In the genomic region with DNA sequence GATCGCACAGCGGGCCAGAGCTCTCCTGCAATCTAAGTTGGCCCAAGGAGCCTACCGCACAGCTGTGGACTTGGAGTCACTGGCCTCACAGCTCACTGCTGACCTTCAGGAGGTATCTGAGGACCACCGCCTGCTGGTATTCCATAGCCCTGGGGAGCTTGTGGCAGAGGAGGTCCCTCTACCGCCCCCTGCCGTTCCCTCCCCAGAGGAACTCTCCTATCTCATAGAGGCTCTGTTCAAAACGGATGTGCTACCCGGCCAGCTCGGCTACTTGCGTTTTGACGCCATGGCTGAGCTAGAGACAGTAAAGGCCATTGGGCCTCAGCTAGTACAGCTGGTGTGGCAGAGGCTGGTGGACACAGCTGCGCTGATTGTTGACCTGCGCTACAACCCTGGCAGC, we compare ENCODE assay signal across 33 mouse cellular contexts. TPM values are rescaled to one million over a fixed set of nuclear protein-coding genes. Genes with fewer than 3 reads are reported as not detected.
DNase-seq lines count a peak whose midpoint lies in the region; ATAC-seq and TF ChIP-seq lines count a peak whose summit lies in the region.
"Had no signal": no experiment of that assay in that cellular context is flagged by ENCODE, and none has a peak within 500 bp of the region (broad histone marks: within the 10 kb centered on the region; RNA-seq: fewer than 3 reads in every experiment).

No protein-coding gene starts in this region.

- ATAC-seq in intestine, embryonic 15.5 days = no peak
- ATAC-seq: forebrain, embryonic 13.5 days; Patski had no signal

- no peaks in the 10 kb centered on the region for H3K79me2 ChIP-seq in CH12.LX (replicated peaks; ENCODE audit: control insufficient read depth, extremely low read depth, insufficient read depth, poor library complexity, severe bottlenecking)

- no peak overlapping the region for H3K4me3 ChIP-seq in left cerebral cortex, adult 2 months
- H3K4me3 ChIP-seq in CH12.LX (replicated peaks in 1 of 3; ENCODE audit: low read depth in 2 of 3, low read length in 2 of 3, poor library complexity in 1 of 3) = no peak overlapping the region
- H3K4me3 ChIP-seq in intestine, embryonic 15.5 days (replicated peaks) = no peak overlapping the region
- H3K4me3 ChIP-seq: forebrain, embryonic 13.5 days; heart, embryonic 13.5 days; limb, embryonic 13.5 days; liver, embryonic 15.5 days; midbrain, embryonic 12.5 days had no signal

- H3K36me3 ChIP-seq in CH12.LX (replicated peaks in 1 of 2; ENCODE audit: control insufficient read depth in 1 of 2, insufficient read depth in 1 of 2, low read length in 1 of 2) = no peaks in the 10 kb centered on the region
- H3K36me3 ChIP-seq in intestine, embryonic 15.5 days = no peaks in the 10 kb centered on the region
- H3K36me3 ChIP-seq: G1E; heart, embryonic 13.5 days; limb, embryonic 13.5 days; liver, embryonic 15.5 days; midbrain, embryonic 12.5 days had no signal

- in situ Hi-C loops in CH12.LX (cut with MboI; ENCODE audit: low pct_ligation_motif_present, low pct_unique_long_range_greater_than_20kb, low sequenced_read_pairs) = no loop called here

- no peak overlapping the region for H3K27ac ChIP-seq in left cerebral cortex, adult 2 months
- no peak overlapping the region for H3K27ac ChIP-seq in CH12.LX (ENCODE audit: insufficient read depth, low read depth)
- H3K27ac ChIP-seq in intestine, embryonic 15.5 days = no peak overlapping the region
- H3K27ac ChIP-seq: forebrain, embryonic 13.5 days; heart, embryonic 13.5 days; hindbrain, postnatal 0 days; kidney, postnatal 0 days; limb, embryonic 13.5 days; liver, embryonic 15.5 days; midbrain, embryonic 12.5 days had no signal

- peaks cover 3 to 8% of the 10 kb centered on the region in 2 experiments; a peak in 2 of 4 replicates for H3K4me1 ChIP-seq in CH12.LX (ENCODE audit: control insufficient read depth in 1 of 2, insufficient read depth in 2 of 2)
- H3K4me1 ChIP-seq in intestine, embryonic 15.5 days (replicated peaks) = no peaks in the 10 kb centered on the region
- H3K4me1 ChIP-seq: forebrain, embryonic 13.5 days; limb, embryonic 13.5 days; liver, embryonic 15.5 days; midbrain, embryonic 12.5 days had no signal

- no peaks in the 10 kb centered on the region for H3K9me3 ChIP-seq in CH12.LX (replicated peaks; ENCODE audit: low read length)
- no peaks in the 10 kb centered on the region for H3K9me3 ChIP-seq in intestine, embryonic 15.5 days
- H3K9me3 ChIP-seq: forebrain, embryonic 13.5 days; heart, embryonic 13.5 days; limb, embryonic 13.5 days; liver, embryonic 15.5 days; midbrain, embryonic 12.5 days had no signal

- 76% methylated on average over 13 of the region's 13 CpGs for WGBS in intestine, embryonic 15.5 days

- TF ChIP-seq RAD21 in CH12.LX (IDR thresholded peaks at IDR 0.05; ENCODE audit: low read depth, low read length) = no peak

- peak; percentile 1 for TF ChIP-seq CTCF in left cerebral cortex, adult 2 months (IDR thresholded peaks at IDR 0.05)
- TF ChIP-seq CTCF in CH12.LX (conservative IDR thresholded peaks at IDR 0.05 in 1 of 2, IDR thresholded peaks at IDR 0.05 in 1 of 2; ENCODE audit: low read depth in 2 of 2, low read length in 2 of 2) = peak; percentile 10 to 43; a peak in 2 of 4 replicates

- H3K9ac ChIP-seq in CH12.LX (ENCODE audit: insufficient read depth, low read depth) = no peak overlapping the region
- no peak overlapping the region for H3K9ac ChIP-seq in intestine, embryonic 15.5 days
- H3K9ac ChIP-seq: forebrain, embryonic 13.5 days; heart, embryonic 13.5 days; limb, embryonic 13.5 days; liver, embryonic 15.5 days; midbrain, embryonic 12.5 days had no signal

- H3K4me2 ChIP-seq in CH12.LX (ENCODE audit: insufficient read depth, low read depth, poor library complexity, severe bottlenecking) = no peak overlapping the region
- H3K4me2 ChIP-seq in intestine, embryonic 15.5 days (replicated peaks) = no peak overlapping the region
- H3K4me2 ChIP-seq: forebrain, embryonic 13.5 days; heart, embryonic 13.5 days; limb, embryonic 13.5 days; liver, embryonic 15.5 days; midbrain, embryonic 12.5 days had no signal

- no peak for TF ChIP-seq POLR2A in CH12.LX (IDR thresholded peaks at IDR 0.05; ENCODE audit: low read depth, low read length)

- H3K27me3 ChIP-seq in CH12.LX (replicated peaks) = no peaks in the 10 kb centered on the region
- H3K27me3 ChIP-seq in intestine, embryonic 15.5 days (replicated peaks) = no peaks in the 10 kb centered on the region
- H3K27me3 ChIP-seq: forebrain, embryonic 13.5 days; liver, embryonic 15.5 days; midbrain, embryonic 12.5 days had no signal

- no peak for DNase-seq in left cerebral cortex, adult 2 months (ENCODE audit: extremely low spot score in 1 of 2, low spot score in 2 of 2)
- no peak for DNase-seq in left cerebral cortex, adult 18-20 months (ENCODE audit: low spot score in 2 of 2)
- DNase-seq in CH12.LX (ENCODE audit: extremely low read depth) (no peak), ES-CJ7 (ENCODE audit: low read depth, low spot score) (peak; percentile 63)
- DNase-seq in testis, postnatal 10 days (ENCODE audit: low spot score) = peak; percentile 44
- DNase-seq in cerebellum, postnatal 25 days = no peak
- DNase-seq: adrenal gland, postnatal 25 days; cerebellum, adult 8-10 months; gastrocnemius, postnatal 10 days; heart, postnatal 14 days; kidney, adult 18-20 months; lung, postnatal 14 days; thymus, postnatal 14 days had no signal

- TF ChIP-seq EP300 in CH12.LX (IDR thresholded peaks at IDR 0.05; ENCODE audit: low read length) = no peak

- dilution Hi-C loops in CH12.LX (cut with MboI; ENCODE audit: extremely low pct_ligation_motif_present, extremely low pct_unique_long_range_greater_than_20kb, low sequenced_read_pairs) = no loop called here

- intact Hi-C loops in left cerebral cortex, adult 2 months (cut with DNase I) = no loop called here

TF ChIP-seq in CH12.LX, 34 proteins besides CTCF, POLR2A, EP300 and RAD21:
- TF ChIP-seq RCOR1 (conservative IDR thresholded peaks at IDR 0.05; ENCODE audit: low read depth, low read length) = no peak
- TF ChIP-seq HCFC1 (IDR thresholded peaks at IDR 0.05; ENCODE audit: low read depth, low read length) = no peak
- TF ChIP-seq SMC3 (IDR thresholded peaks at IDR 0.05; ENCODE audit: low read depth, low read length) = peak; percentile 6; the same call in 1 of the 2 replicates
- TF ChIP-seq ETS1 (conservative IDR thresholded peaks at IDR 0.05; ENCODE audit: low read depth, low read length) = no peak
- TF ChIP-seq JUND (conservative IDR thresholded peaks at IDR 0.05; ENCODE audit: low read depth, low read length) = no peak

RNA-seq across cellular contexts. Expression of a gene that starts 2.3 kb away (rescaled TPM):
- total RNA-seq in left cerebral cortex, adult 2 months (2021) = not detected
- not detected for total RNA-seq in left cerebral cortex, adult 18-20 months (2021)
- total RNA-seq in CH12.LX (2012; rRNA removed) (not detected in 2 replicates), CH12.LX (2014; rRNA removed) (not detected in 2 replicates)
- not detected in 2 replicates for polyA plus RNA-seq in CH12.LX (2012; ENCODE audit: insufficient read length, low read depth)
- polyA plus RNA-seq in intestine, embryonic 15.5 days (2015; fragmentation: Nextera tagmentation; extraction: Ambion mirVana) = not detected in 2 replicates
- total RNA-seq: adrenal gland, postnatal 25 days; gastrocnemius, postnatal 10 days; heart, postnatal 14 days; left cerebral cortex, postnatal 14 days; megakaryocyte, adult 5-6 weeks; neutrophil, adult 5-6 weeks had no signal
- polyA plus RNA-seq: C2C12; embryonic facial prominence, embryonic 14.5 days; forebrain, embryonic 13.5 days; G1E; hindbrain, embryonic 11.5 days; kidney, postnatal 0 days; limb, embryonic 13.5 days; Patski; small intestine, adult 2 months; stomach, embryonic 16.5 days had no signal

RNA-seq across cellular contexts. Expression of a gene that starts 15.2 kb away (rescaled TPM):
- total RNA-seq in left cerebral cortex, adult 2 months (2021) = not detected
- not detected for total RNA-seq in left cerebral cortex, adult 18-20 months (2021)
- total RNA-seq in CH12.LX (2012; rRNA removed) = not detected in 2 replicates
- not detected in 2 replicates for total RNA-seq in CH12.LX (2014; rRNA removed)
- polyA plus RNA-seq in CH12.LX (2012; ENCODE audit: insufficient read length, low read depth) = not detected in 2 replicates
- 0.34 and 0.45 TPM in 2 replicates for polyA plus RNA-seq in intestine, embryonic 15.5 days (2015; fragmentation: Nextera tagmentation; extraction: Ambion mirVana)
- total RNA-seq: adrenal gland, postnatal 25 days; gastrocnemius, postnatal 10 days; layer of hippocampus, postnatal 14 days; left cerebral cortex, postnatal 14 days; megakaryocyte, adult 5-6 weeks; neutrophil, adult 5-6 weeks had no signal
- polyA plus RNA-seq: brain, embryonic 14.5 days; C2C12; embryonic facial prominence, embryonic 14.5 days; forebrain, embryonic 13.5 days; G1E; hindbrain, embryonic 11.5 days; kidney, postnatal 0 days; limb, embryonic 13.5 days; midbrain, embryonic 12.5 days; Patski; small intestine, adult 2 months had no signal

RNA-seq across cellular contexts. Expression of a gene that starts 22.5 kb away (rescaled TPM):
- 1 to 10 TPM; 2.9 to 3.8 TPM for total RNA-seq in left cerebral cortex, adult 2 months (2021)
- 1 to 10 TPM; 2.6 to 2.7 TPM for total RNA-seq in left cerebral cortex, adult 18-20 months (2021)
- total RNA-seq in CH12.LX (2012; rRNA removed) (not detected in 2 replicates), CH12.LX (2014; rRNA removed) (not detected in 2 replicates)
- not detected in 2 replicates for polyA plus RNA-seq in CH12.LX (2012; ENCODE audit: insufficient read length, low read depth)
- 0.18 and 0.20 TPM in 2 replicates for polyA plus RNA-seq in intestine, embryonic 15.5 days (2015; fragmentation: Nextera tagmentation; extraction: Ambion mirVana)
- total RNA-seq: heart, postnatal 14 days; megakaryocyte, adult 5-6 weeks; neutrophil, adult 5-6 weeks had no signal
- polyA plus RNA-seq: C2C12; G1E; kidney, postnatal 0 days; liver, embryonic 15.5 days; small intestine, adult 2 months had no signal

RNA-seq across cellular contexts. Expression of a gene that starts 32.7 kb away (rescaled TPM):
- total RNA-seq in left cerebral cortex, adult 2 months (2021) = 1 to 10 TPM; 3.2 to 3.6 TPM
- 1 to 10 TPM; 2.1 to 4.0 TPM for total RNA-seq in left cerebral cortex, adult 18-20 months (2021)
- total RNA-seq in CH12.LX (2012; rRNA removed) (not detected in 2 replicates), CH12.LX (2014; rRNA removed) (not detected in 2 replicates)
- polyA plus RNA-seq in CH12.LX (2012; ENCODE audit: insufficient read length, low read depth) = not detected in 2 replicates
- polyA plus RNA-seq in intestine, embryonic 15.5 days (2015; fragmentation: Nextera tagmentation; extraction: Ambion mirVana) = 7.1 and 9.4 TPM in 2 replicates
- total RNA-seq: megakaryocyte, adult 5-6 weeks; neutrophil, adult 5-6 weeks had no signal
- polyA plus RNA-seq: C2C12, G1E, Patski had no signal

RNA-seq across cellular contexts. Expression of a gene that starts 58.9 kb away (rescaled TPM):
- not detected for total RNA-seq in left cerebral cortex, adult 2 months (2021)
- not detected for total RNA-seq in left cerebral cortex, adult 18-20 months (2021)
- total RNA-seq in CH12.LX (2012; rRNA removed) = not detected in 2 replicates
- total RNA-seq in CH12.LX (2014; rRNA removed) = not detected in 2 replicates
- polyA plus RNA-seq in CH12.LX (2012; ENCODE audit: insufficient read length, low read depth) = not detected in 2 replicates
- polyA plus RNA-seq in intestine, embryonic 15.5 days (2015; fragmentation: Nextera tagmentation; extraction: Ambion mirVana) = not detected in 2 replicates
- total RNA-seq: adrenal gland, postnatal 25 days; G1E; gastrocnemius, postnatal 10 days; heart, postnatal 14 days; hindbrain, postnatal 0 days; layer of hippocampus, postnatal 14 days; left cerebral cortex, postnatal 14 days; megakaryocyte, adult 5-6 weeks; neutrophil, adult 5-6 weeks had no signal
- polyA plus RNA-seq: brain, embryonic 14.5 days; C2C12; embryonic facial prominence, embryonic 14.5 days; forebrain, embryonic 13.5 days; G1E; heart, embryonic 13.5 days; hindbrain, embryonic 11.5 days; hindbrain, postnatal 0 days; kidney, postnatal 0 days; limb, embryonic 13.5 days; liver, embryonic 15.5 days; midbrain, embryonic 12.5 days; Patski; small intestine, adult 2 months; stomach, embryonic 16.5 days had no signal

Comparison
In these comparisons a context has a peak if more than half of its experiments do, and no peak if none do; other contexts are left out.
1. DNase-seq: peak in ES-CJ7 (single experiment) and testis, postnatal 10 days (single experiment); none in left cerebral cortex, adult 2 months (0 of 2), left cerebral cortex, adult 18-20 months (0 of 2), CH12.LX (single experiment) and cerebellum, postnatal 25 days (0 of 2).